Mouse (Mus musculus): ENCODE measurements around the gene Pdss2. TPM values are rescaled to one million over a fixed set of nuclear protein-coding genes. Genes with fewer than 3 reads are reported as not detected.
"Not testable (repeated sequence)": the region's sequence is repeated elsewhere in the genome, so short reads cannot be mapped to it uniquely, and the experiment has no call there.

The Pdss2 gene
- polyA plus RNA-seq, 1 experiment from 2014 or later = 17.8 TPM

GRCm38 (mm10) chr10:43384623-43385022 lies 163.3 kb downstream of the Pdss2 start:
- no peak overlapping the region for H3K27ac ChIP-seq
- H3K27me3 ChIP-seq = no peaks in the 10 kb centered on the region
- H3K4me3 ChIP-seq (replicated peaks) = no peak overlapping the region
- H3K36me3 ChIP-seq = no peaks in the 10 kb centered on the region
- no peak overlapping the region for H3K9ac ChIP-seq (replicated peaks)
- no peak overlapping the region for H3K4me2 ChIP-seq (replicated peaks)
- no peaks in the 10 kb centered on the region for H3K4me1 ChIP-seq (replicated peaks)
- ATAC-seq = no peak
- H3K9me3 ChIP-seq = no peaks in the 10 kb centered on the region
- WGBS = 88% methylated on average over 5 of the region's 5 CpGs

GRCm38 (mm10) chr10:43392921-43393320 lies 171.6 kb downstream of the Pdss2 start:
- 96% methylated on average over 2 of the region's 2 CpGs for WGBS
- no peak overlapping the region for H3K4me3 ChIP-seq (replicated peaks)
- H3K9me3 ChIP-seq = no peaks in the 10 kb centered on the region
- H3K4me1 ChIP-seq (replicated peaks) = no peaks in the 10 kb centered on the region
- no peak overlapping the region for H3K9ac ChIP-seq (replicated peaks)
- no peak for ATAC-seq
- no peak overlapping the region for H3K4me2 ChIP-seq (replicated peaks)
- H3K36me3 ChIP-seq = peaks cover 3% of the 10 kb centered on the region; the same call in 1 of the 2 replicates
- no peak overlapping the region for H3K27ac ChIP-seq
- H3K27me3 ChIP-seq = no peaks in the 10 kb centered on the region

GRCm38 (mm10) chr10:43393818-43394217 lies 172.5 kb downstream of the Pdss2 start:
- H3K27me3 ChIP-seq = no peaks in the 10 kb centered on the region
- ATAC-seq = no peak
- no peak overlapping the region for H3K27ac ChIP-seq
- WGBS = 91% methylated on average over 6 of the region's 6 CpGs
- H3K4me1 ChIP-seq (replicated peaks) = no peaks in the 10 kb centered on the region
- peaks cover 3% of the 10 kb centered on the region; the same call in 1 of the 2 replicates for H3K36me3 ChIP-seq
- H3K4me2 ChIP-seq (replicated peaks) = no peak overlapping the region
- H3K9me3 ChIP-seq = no peaks in the 10 kb centered on the region
- H3K9ac ChIP-seq (replicated peaks) = no peak overlapping the region
- H3K4me3 ChIP-seq (replicated peaks) = no peak overlapping the region

- H3K9me3 ChIP-seq = no peaks in the 10 kb centered on the region
- H3K4me3 ChIP-seq (replicated peaks) = no peak overlapping the region
- WGBS = 85% methylated on average over 4 of the region's 4 CpGs
- no peaks in the 10 kb centered on the region for H3K4me1 ChIP-seq (replicated peaks)
- no peak overlapping the region for H3K27ac ChIP-seq
- H3K36me3 ChIP-seq = peaks cover 3% of the 10 kb centered on the region; the same call in 1 of the 2 replicates
- no peaks in the 10 kb centered on the region for H3K27me3 ChIP-seq
- no peak for ATAC-seq
- no peak overlapping the region for H3K4me2 ChIP-seq (replicated peaks)
- H3K9ac ChIP-seq (replicated peaks) = no peak overlapping the region
Observed at GRCm38 (mm10) chr10:43395824-43396223, 174.5 kb downstream of the Pdss2 start.

GRCm38 (mm10) chr10:43399596-43400316 lies 178.5 kb downstream of the Pdss2 start:
- H3K4me3 ChIP-seq (replicated peaks) = no peak overlapping the region
- ATAC-seq = no peak
- no peak overlapping the region for H3K27ac ChIP-seq
- H3K4me1 ChIP-seq (replicated peaks) = no peaks in the 10 kb centered on the region
- no peak overlapping the region for H3K4me2 ChIP-seq (replicated peaks)
- no peaks in the 10 kb centered on the region for H3K27me3 ChIP-seq
- no peaks in the 10 kb centered on the region for H3K9me3 ChIP-seq
- no peak overlapping the region for H3K9ac ChIP-seq (replicated peaks)
- 77% methylated on average over 7 of the region's 7 CpGs for WGBS
- peaks cover 3% of the 10 kb centered on the region; the same call in 1 of the 2 replicates for H3K36me3 ChIP-seq

GRCm38 (mm10) chr10:43406107-43406506 lies 184.8 kb downstream of the Pdss2 start:
- 100% methylated on average over 1 of the region's 1 CpGs for WGBS
- Histone ChIP-seq H3K4me3 (replicated peaks) (no peak overlapping the region), H3K4me1 (replicated peaks) (no peaks in the 10 kb centered on the region), H3K36me3 (no peaks in the 10 kb centered on the region), H3K9me3 (no peaks in the 10 kb centered on the region), H3K27me3 (no peaks in the 10 kb centered on the region), H3K27ac (no peak overlapping the region), H3K9ac (replicated peaks) (no peak overlapping the region), H3K4me2 (replicated peaks) (no peak overlapping the region)
- no peak for ATAC-seq

- WGBS = 81% methylated on average over 12 of the region's 12 CpGs
- Histone ChIP-seq H3K27ac (no peak overlapping the region), H3K36me3 (no peaks in the 10 kb centered on the region), H3K4me2 (replicated peaks) (no peak overlapping the region), H3K4me1 (replicated peaks) (no peaks in the 10 kb centered on the region), H3K9ac (replicated peaks) (no peak overlapping the region), H3K4me3 (replicated peaks) (no peak overlapping the region), H3K9me3 (no peaks in the 10 kb centered on the region), H3K27me3 (no peaks in the 10 kb centered on the region)
- ATAC-seq = no peak
Observed at GRCm38 (mm10) chr10:43406885-43407284, 185.6 kb downstream of the Pdss2 start.

GRCm38 (mm10) chr10:43409506-43410230 lies 188.4 kb downstream of the Pdss2 start:
- WGBS = 66% methylated on average over 10 of the region's 10 CpGs
- H3K4me1 ChIP-seq (replicated peaks) = no peaks in the 10 kb centered on the region
- H3K4me3 ChIP-seq (replicated peaks) = no peak overlapping the region
- no peak overlapping the region for H3K9ac ChIP-seq (replicated peaks)
- 0 out of 2 replicates have a peak, but pooled peaks have one; percentile 48 for ATAC-seq
- H3K27ac ChIP-seq = peak overlapping the region; percentile 51; the same call in 1 of the 2 replicates
- no peak overlapping the region for H3K4me2 ChIP-seq (replicated peaks)
- H3K9me3 ChIP-seq = no peaks in the 10 kb centered on the region
- no peaks in the 10 kb centered on the region for H3K27me3 ChIP-seq
- H3K36me3 ChIP-seq = peaks cover 5% of the 10 kb centered on the region

- H3K27ac ChIP-seq; H3K4me1 ChIP-seq (replicated peaks); H3K9me3 ChIP-seq; H3K36me3 ChIP-seq; H3K9ac ChIP-seq (replicated peaks); ATAC-seq; H3K4me2 ChIP-seq (replicated peaks); H3K27me3 ChIP-seq; H3K4me3 ChIP-seq (replicated peaks): not testable (repeated sequence)
- 99% methylated on average over 3 of the region's 3 CpGs for WGBS
Observed at GRCm38 (mm10) chr10:43411164-43411563, 189.9 kb downstream of the Pdss2 start.

GRCm38 (mm10) chr10:43417346-43417745 lies 196.1 kb downstream of the Pdss2 start:
- Histone ChIP-seq H3K9ac (replicated peaks) (no peak overlapping the region), H3K9me3 (no peaks in the 10 kb centered on the region), H3K4me2 (replicated peaks) (no peak overlapping the region), H3K27ac (no peak overlapping the region), H3K27me3 (no peaks in the 10 kb centered on the region), H3K4me3 (replicated peaks) (no peak overlapping the region), H3K4me1 (replicated peaks) (peaks cover 11% of the 10 kb centered on the region), H3K36me3 (peaks cover 5% of the 10 kb centered on the region)
- WGBS = 91% methylated on average over 6 of the region's 6 CpGs
- ATAC-seq = no peak

- Histone ChIP-seq H3K4me1 (replicated peaks) (peaks cover 15% of the 10 kb centered on the region), H3K36me3 (no peaks in the 10 kb centered on the region), H3K4me2 (replicated peaks) (no peak overlapping the region), H3K27ac (no peak overlapping the region; the same call in 1 of the 2 replicates), H3K4me3 (replicated peaks) (no peak overlapping the region), H3K9me3 (no peaks in the 10 kb centered on the region), H3K9ac (replicated peaks) (no peak overlapping the region), H3K27me3 (no peaks in the 10 kb centered on the region)
- 68% methylated on average over 22 of the region's 22 CpGs for WGBS
- ATAC-seq = peak; percentile 67
Observed at GRCm38 (mm10) chr10:43420660-43421413, 199.6 kb downstream of the Pdss2 start.

All from midbrain, embryonic 13.5 days (tissue).